Mouse (Mus musculus) cortical plate, adult 2 months (tissue): Measurements from ENCODE around the gene Gm49342. TPM values are rescaled to one million over a fixed set of nuclear protein-coding genes. Genes with fewer than 3 reads are reported as not detected.
"Not testable (repeated sequence)": the region's sequence is repeated elsewhere in the genome, so short reads cannot be mapped to it uniquely, and the experiment has no call there.

Experiments used
- H3K27ac ChIP-seq: fragments of 200-500 bp; 2 replicates; pipeline ENCODE4 v1.5.1; 2012; ENCODE audit warnings: low read length, control low read depth, inconsistent platforms; ENCODE audit not compliant: insufficient read depth
- H3K4me1 ChIP-seq: fragments of 200-500 bp; 2 replicates; pipeline ENCODE4 v1.6.1; 2011; ENCODE audit warnings: low read length; ENCODE audit not compliant: control insufficient read depth, insufficient read depth
- H3K4me3 ChIP-seq: fragments of 200-500 bp; 2 replicates; pipeline ENCODE4 v1.5.1; 2011; ENCODE audit warnings: mild to moderate bottlenecking, low read length, control low read depth; ENCODE audit not compliant: insufficient read depth
- CTCF ChIP-seq: fragments of 200-500 bp; IDR thresholded peaks from 2 replicates; pipeline ENCODE4 v1.5.1; 2011; ENCODE audit warnings: mild to moderate bottlenecking, control low read depth, low read length; ENCODE audit not compliant: insufficient read depth; ENCODE audit errors: extremely low read depth
- POLR2A ChIP-seq: fragments of 200-500 bp; IDR thresholded peaks from 2 replicates; pipeline ENCODE4 v1.6.1; 2011; ENCODE audit warnings: mild to moderate bottlenecking, low read length, control low read depth; ENCODE audit not compliant: insufficient read depth; ENCODE audit errors: extremely low read depth
- polyA plus RNA-seq: library from polyadenylated mRNA; depleted of rRNA; stranded (reverse); fragments of >200 nt; gene quantifications from 2 replicates; pipeline ENCODE4 v1.2.3, GENCODE M21; 2012

The Gm49342 gene
- polyA plus RNA-seq, 1 experiment, result 24.8 TPM

- no peak for TF ChIP-seq CTCF
- no peak for TF ChIP-seq POLR2A
Measured at GRCm38 (mm10) chr14:50968216-50968980, 24.1 kb downstream of the Gm49342 start.

DNA sequence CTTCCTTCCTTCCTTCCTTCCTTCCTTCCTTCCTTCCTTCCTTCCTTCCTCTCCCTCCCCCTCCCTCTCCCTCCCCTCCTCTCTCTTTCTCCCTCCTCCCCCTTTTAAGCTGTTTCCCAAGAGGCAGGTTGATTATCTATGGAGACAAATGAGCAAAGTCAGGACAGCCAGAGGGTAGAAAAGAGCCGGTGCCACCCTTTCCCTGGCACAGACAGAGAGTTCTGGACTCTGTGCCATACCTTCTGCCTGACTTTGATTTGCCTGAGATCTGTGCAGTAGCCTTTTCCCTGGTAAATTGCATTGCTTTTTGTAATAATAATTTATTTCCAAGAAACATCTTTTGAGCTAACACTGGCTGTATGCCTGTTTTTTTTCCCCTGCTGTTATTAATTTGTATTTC lies 24.7 kb downstream of the Gm49342 start:
- Histone ChIP-seq H3K27ac (no peak overlapping the region), H3K4me1 (peaks cover 2% of the 10 kb centered on the region; the same call in 1 of the 2 replicates), H3K4me3 (no peak overlapping the region)
- TF ChIP-seq POLR2A (no peak), CTCF (no peak)

More at GRCm38 (mm10) chr14:50968216-50968980, 24.1 kb downstream of the Gm49342 start:
- Histone ChIP-seq H3K4me1 (peaks cover 2% of the 10 kb centered on the region; the same call in 1 of the 2 replicates), H3K4me3 (no peak overlapping the region), H3K27ac (no peak overlapping the region)

- TF ChIP-seq CTCF (no peak), POLR2A (no peak)
- Histone ChIP-seq H3K4me3 (no peak overlapping the region), H3K27ac (peak overlapping the region; percentile 78), H3K4me1 (peaks cover 2% of the 10 kb centered on the region; the same call in 1 of the 2 replicates)
Measured at GRCm38 (mm10) chr14:50969558-50970544, 25.5 kb downstream of the Gm49342 start.

DNA sequence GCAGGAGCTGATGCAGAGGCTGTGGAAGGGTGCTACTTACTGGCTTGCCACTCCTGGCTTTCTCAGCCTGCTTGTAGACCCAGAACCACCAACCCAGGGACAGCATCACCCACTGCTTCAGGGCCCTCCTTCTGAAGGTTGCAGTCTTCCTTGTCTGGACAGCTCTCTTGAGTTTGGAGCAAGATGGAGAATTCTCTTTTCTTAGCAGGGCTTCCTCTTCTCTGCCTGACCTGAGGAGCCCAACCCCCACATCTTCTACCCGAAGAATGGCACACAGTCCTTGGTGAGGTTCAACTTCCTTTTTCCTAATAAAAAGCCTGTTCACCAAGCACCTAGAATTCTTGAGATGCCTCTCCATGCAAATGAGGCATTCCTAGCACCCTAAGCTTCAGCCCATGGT lies 26.5 kb downstream of the Gm49342 start:
- peaks cover 2% of the 10 kb centered on the region; the same call in 1 of the 2 replicates for H3K4me1 ChIP-seq
- peak overlapping the region; percentile 78 for H3K27ac ChIP-seq
- TF ChIP-seq POLR2A, result no peak
- TF ChIP-seq CTCF, result no peak
- H3K4me3 ChIP-seq, result no peak overlapping the region

GRCm38 (mm10) chr14:50973054-50973453 lies 28.7 kb downstream of the Gm49342 start:
- H3K4me1 ChIP-seq, H3K27ac ChIP-seq, H3K4me3 ChIP-seq: not testable (repeated sequence)

DNA sequence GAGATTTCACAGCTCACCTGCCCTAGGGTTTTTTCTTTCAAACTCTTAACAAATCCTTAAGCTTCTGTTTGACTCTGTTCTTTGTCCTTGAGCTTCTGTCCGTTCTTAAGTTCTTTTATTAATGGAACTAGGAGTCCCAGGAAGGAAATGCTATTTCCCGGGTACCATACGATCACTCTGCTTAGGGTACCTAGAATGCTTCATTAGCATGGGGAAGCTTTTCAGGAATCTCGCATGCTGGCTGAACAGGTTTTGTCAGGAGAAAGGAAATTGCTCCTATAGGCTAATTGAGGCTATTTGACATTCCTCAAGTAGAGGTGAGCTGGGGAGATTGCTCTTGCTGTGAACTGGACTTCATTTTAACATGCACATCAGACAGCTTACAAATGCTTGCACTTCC lies 29.4 kb downstream of the Gm49342 start:
- Histone ChIP-seq H3K4me3 (no peak overlapping the region), H3K4me1 (peaks cover 2% of the 10 kb centered on the region; the same call in 1 of the 2 replicates), H3K27ac (no peak overlapping the region)
- TF ChIP-seq POLR2A (no peak), CTCF (no peak)

GRCm38 (mm10) chr14:50975001-50975400 lies 30.7 kb downstream of the Gm49342 start:
- no peak overlapping the region for H3K4me3 ChIP-seq
- no peak overlapping the region for H3K27ac ChIP-seq
- no peak for TF ChIP-seq CTCF
- TF ChIP-seq POLR2A, result no peak
- H3K4me1 ChIP-seq, result peaks cover 2% of the 10 kb centered on the region; the same call in 1 of the 2 replicates

DNA sequence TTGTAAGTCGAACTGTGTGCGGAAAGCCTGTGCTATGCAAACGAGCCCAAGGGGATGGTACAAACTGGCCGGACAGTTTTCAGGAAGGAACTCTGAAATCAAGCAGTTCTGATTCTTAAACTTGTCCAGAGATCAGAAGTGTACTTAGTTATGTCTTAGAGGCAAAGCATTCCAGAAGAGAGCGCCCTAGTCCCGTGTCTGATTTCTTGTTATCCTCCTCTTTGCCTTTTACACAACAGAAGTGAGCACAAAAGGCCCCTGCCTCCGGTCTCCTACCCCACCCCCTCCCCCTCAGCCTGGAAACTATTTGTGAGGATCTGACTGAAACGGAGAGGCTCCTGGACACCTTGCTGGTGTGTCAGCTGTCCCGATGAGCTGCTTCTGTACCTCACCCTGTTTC lies 32.4 kb downstream of the Gm49342 start:
- no peaks in the 10 kb centered on the region for H3K4me1 ChIP-seq
- TF ChIP-seq POLR2A (no peak), CTCF (0 out of 2 replicates have a peak, but pooled peaks have one; percentile 6)
- no peak overlapping the region for H3K4me3 ChIP-seq
- no peak overlapping the region for H3K27ac ChIP-seq

- H3K4me3 ChIP-seq, H3K4me1 ChIP-seq, H3K27ac ChIP-seq: not testable (repeated sequence)
Measured at GRCm38 (mm10) chr14:50978451-50978850, 34.1 kb downstream of the Gm49342 start.
